Mouse (Mus musculus) G1E (cell line): ENCODE data around the gene Rsrc2.

Source experiments
- CTCF ChIP-seq: IDR thresholded peaks from 2 replicates; pipeline ENCODE4 v1.5.1; 2012; ENCODE audit warnings: low read depth, low read length, inconsistent platforms, mixed read lengths
- GATA1 ChIP-seq: IDR thresholded peaks from 2 replicates; pipeline ENCODE4 v1.6.1; 2012; ENCODE audit warnings: borderline replicate concordance, low read length, inconsistent platforms, mixed read lengths

DNA sequence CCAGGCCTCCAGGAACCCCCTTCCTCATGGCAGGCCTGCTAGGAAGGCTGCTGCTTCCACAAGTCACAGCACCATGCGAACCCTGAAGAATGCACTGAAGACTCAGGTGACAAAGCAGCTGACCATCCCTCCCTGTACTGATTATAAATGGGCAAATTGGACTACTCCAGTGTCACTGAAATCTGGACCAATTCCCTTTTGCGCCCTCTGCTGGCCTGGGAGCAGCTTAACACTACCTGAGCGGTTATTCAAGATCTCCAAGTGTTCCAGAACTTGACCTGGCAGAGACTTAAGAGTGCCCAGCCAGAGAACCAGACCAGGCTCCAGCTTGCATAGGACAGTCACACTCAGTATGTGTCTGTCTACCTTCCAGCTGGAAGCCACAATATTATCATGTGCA is 50.0 kb downstream of the Rsrc2 start:
- no peak for TF ChIP-seq GATA1
- TF ChIP-seq CTCF, result peak; percentile 80
